Mouse (Mus musculus) layer of hippocampus, adult 9-10 months (tissue): ENCODE measurements around the gene Pi4ka.
A peak's percentile ranks its signal among the peaks of the same experiment; 100 is the strongest.
"Not testable (repeated sequence)": the region's sequence is repeated elsewhere in the genome, so short reads cannot be mapped to it uniquely, and the experiment has no call there.

Experiments used
- DNase-seq: peaks from one replicate; pipeline ENCODE4 v3.0.0; 2022; ENCODE audit warnings: low spot score

Gene Pi4ka

GRCm38 (mm10) chr16:17232794-17233701 is 173.1 kb downstream of the Pi4ka start, which contains the start of gene Hic2:
Gene Hic2 (plus strand): TSS chr16:17233572.
- peak; percentile 65 for DNase-seq

GRCm38 (mm10) chr16:17231523-17231922 is 174.6 kb downstream of the Pi4ka start:
- not testable (repeated sequence) for DNase-seq
